Mouse (Mus musculus) lung, embryonic 15.5 days (tissue): ENCODE measurements around the gene C1galt1. TPM values are rescaled to one million over a fixed set of nuclear protein-coding genes. Genes with fewer than 3 reads are reported as not detected.

Experiments
- ATAC-seq: fragments of 200-750 bp; cut with Nextera tagmentation; 2 replicates; pipeline ENCODE4 v1.8.0; 2017; ENCODE audit warnings: moderate number of reproducible peaks, borderline replicate concordance; ENCODE audit not compliant: low FRiP score, low TSS enrichment; ENCODE audit errors: extremely low read depth
- H3K27ac ChIP-seq: fragments of 300-500 bp; sonication (generic); 2 replicates; pipeline ENCODE4 v1.5.1; 2015; ENCODE audit warnings: moderate library complexity, mild to moderate bottlenecking, inconsistent platforms
- H3K27me3 ChIP-seq: fragments of 300-500 bp; sonication (generic); 2 replicates; pipeline ENCODE4 v1.6.1; 2015; ENCODE audit warnings: inconsistent platforms
- H3K36me3 ChIP-seq: fragments of 300-500 bp; sonication (generic); 2 replicates; pipeline ENCODE4 v1.6.1; 2015; ENCODE audit warnings: inconsistent platforms
- H3K4me1 ChIP-seq: fragments of 300-500 bp; sonication (generic); 2 replicates; pipeline ENCODE4 v1.6.1; 2015; ENCODE audit warnings: inconsistent platforms
- H3K4me2 ChIP-seq: fragments of 300-500 bp; sonication (generic); 2 replicates; pipeline ENCODE4 v1.6.1; 2015; ENCODE audit warnings: inconsistent platforms, mild to moderate bottlenecking, moderate library complexity
- H3K4me3 ChIP-seq: fragments of 300-500 bp; sonication (generic); 2 replicates; pipeline ENCODE4 v1.5.1; 2015; ENCODE audit warnings: mild to moderate bottlenecking, inconsistent platforms
- H3K9ac ChIP-seq: fragments of 300-500 bp; sonication (generic); 2 replicates; pipeline ENCODE4 v1.6.1; 2015; ENCODE audit warnings: inconsistent platforms
- H3K9me3 ChIP-seq: fragments of 300-500 bp; sonication (generic); 2 replicates; pipeline ENCODE4 v1.6.1; 2016; ENCODE audit warnings: inconsistent platforms
- WGBS: fragments of 180-500 bp; shearing (Covaris S2); methylation state at CpG from one replicate; pipeline ENCODE4 v1.1.7; 2015; 5-methylcytosine and 5-hydroxymethylcytosine counted together
- polyA plus RNA-seq: library from polyadenylated mRNA; unstranded; fragments of >200 nt; fragmentation: Nextera tagmentation; extraction: Ambion mirVana; gene quantifications from 2 replicates; pipeline ENCODE4 v1.2.1, GENCODE M21; 2015

The C1galt1 gene
- polyA plus RNA-seq, 1 experiment from 2014 or later = 3.3 TPM

DNA sequence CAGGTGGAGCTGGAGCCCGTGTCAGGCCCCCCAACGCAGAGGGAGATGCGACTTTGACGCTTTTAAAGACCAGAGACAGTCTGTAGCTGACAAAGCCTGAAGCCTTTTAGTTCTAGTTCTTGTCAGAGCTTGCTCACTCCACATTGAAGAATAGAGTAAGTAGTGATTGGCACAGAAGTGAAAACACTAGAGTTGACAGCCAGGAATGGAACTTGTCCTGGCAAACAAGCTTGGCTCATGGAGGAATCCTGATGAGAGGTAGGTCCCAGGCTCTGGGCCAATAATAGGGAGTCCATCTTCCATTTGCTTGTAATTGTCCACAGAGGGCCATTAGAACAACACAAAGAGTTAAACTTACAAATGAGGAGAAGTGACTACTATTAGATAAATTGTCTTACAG lies 18.7 kb downstream of the C1galt1 start:
- H3K4me2 ChIP-seq = no peak overlapping the region
- no peaks in the 10 kb centered on the region for H3K9me3 ChIP-seq
- H3K9ac ChIP-seq = no peak overlapping the region
- peaks cover 5% of the 10 kb centered on the region; the same call in 1 of the 2 replicates for H3K36me3 ChIP-seq
- ATAC-seq = no peak
- no peak overlapping the region for H3K27ac ChIP-seq
- H3K4me3 ChIP-seq = no peak overlapping the region
- WGBS = 85% methylated on average over 4 of the region's 4 CpGs
- H3K27me3 ChIP-seq = no peaks in the 10 kb centered on the region
- H3K4me1 ChIP-seq = no peaks in the 10 kb centered on the region

- Histone ChIP-seq H3K4me2 (no peak overlapping the region), H3K27ac (no peak overlapping the region), H3K4me3 (no peak overlapping the region), H3K9ac (no peak overlapping the region), H3K36me3 (0 out of 2 replicates have a peak, but pooled peaks cover 3% of the 10 kb centered on the region), H3K4me1 (no peaks in the 10 kb centered on the region), H3K27me3 (no peaks in the 10 kb centered on the region), H3K9me3 (no peaks in the 10 kb centered on the region)
- WGBS = 85% methylated on average over 5 of the region's 5 CpGs
- ATAC-seq = no peak
Observed at GRCm38 (mm10) chr6:7876836-7877235, 32.2 kb downstream of the C1galt1 start.

DNA sequence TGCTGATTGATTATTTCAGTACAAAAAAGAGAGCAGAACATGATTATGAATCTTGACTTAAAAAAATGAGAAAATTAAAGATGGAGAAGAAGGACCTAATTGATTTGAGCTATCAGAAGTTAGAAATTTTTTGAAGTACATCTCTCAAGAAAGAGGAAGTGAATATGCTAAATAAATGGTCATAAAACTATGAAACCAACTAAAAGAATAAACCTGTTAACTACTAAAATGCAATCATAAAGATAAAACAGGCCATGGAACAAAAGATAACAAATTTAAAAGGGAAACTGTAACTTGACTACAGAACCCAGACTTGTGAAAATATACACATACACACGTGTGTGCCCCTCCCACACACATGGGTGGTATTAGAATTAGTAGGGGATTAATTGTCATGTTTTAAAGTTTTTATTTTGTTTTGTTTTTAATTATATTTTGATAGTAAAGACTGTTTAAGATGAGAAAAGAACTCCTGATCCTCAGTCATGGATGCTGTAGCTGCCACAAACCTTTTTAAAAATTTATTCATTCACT lies 37.0 kb downstream of the C1galt1 start:
- no peak overlapping the region for H3K4me2 ChIP-seq
- H3K27ac ChIP-seq = no peak overlapping the region
- no peak for ATAC-seq
- no peaks in the 10 kb centered on the region for H3K27me3 ChIP-seq
- H3K4me1 ChIP-seq = no peaks in the 10 kb centered on the region
- no peak overlapping the region for H3K4me3 ChIP-seq
- WGBS = 68% methylated on average over 1 of the region's 1 CpGs
- H3K9ac ChIP-seq = no peak overlapping the region
- H3K9me3 ChIP-seq = no peaks in the 10 kb centered on the region
- no peaks in the 10 kb centered on the region for H3K36me3 ChIP-seq

DNA sequence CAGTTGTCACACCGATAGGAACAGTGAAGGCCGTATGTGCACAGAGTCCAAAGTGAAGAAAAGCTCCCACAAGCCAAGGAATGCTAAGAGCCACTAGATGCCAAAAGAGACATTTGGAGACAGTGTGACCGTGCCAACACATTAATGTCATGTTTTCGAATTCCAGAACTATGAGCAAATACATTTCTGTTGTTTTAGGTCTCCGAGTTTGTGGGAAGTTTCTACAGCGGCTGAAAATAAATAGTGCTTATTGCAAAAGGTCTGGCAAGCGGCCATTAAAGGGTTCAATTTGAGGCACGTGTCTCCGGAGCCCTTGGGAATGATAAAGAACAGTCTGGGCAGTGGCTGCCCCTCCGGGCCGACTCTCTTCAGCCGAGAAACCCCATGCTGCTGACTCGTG lies 37.9 kb downstream of the C1galt1 start:
- Histone ChIP-seq H3K9ac (no peak overlapping the region), H3K4me2 (no peak overlapping the region), H3K4me3 (no peak overlapping the region), H3K4me1 (no peaks in the 10 kb centered on the region), H3K9me3 (no peaks in the 10 kb centered on the region), H3K27me3 (no peaks in the 10 kb centered on the region), H3K36me3 (no peaks in the 10 kb centered on the region), H3K27ac (no peak overlapping the region)
- ATAC-seq = peak; percentile 92
- 39% methylated on average over 13 of the region's 13 CpGs for WGBS

- H3K27ac ChIP-seq = no peak overlapping the region
- H3K36me3 ChIP-seq = no peaks in the 10 kb centered on the region
- no peak for ATAC-seq
- H3K4me1 ChIP-seq = no peaks in the 10 kb centered on the region
- H3K4me3 ChIP-seq = no peak overlapping the region
- no peaks in the 10 kb centered on the region for H3K9me3 ChIP-seq
- H3K27me3 ChIP-seq = no peaks in the 10 kb centered on the region
- no peak overlapping the region for H3K4me2 ChIP-seq
- no peak overlapping the region for H3K9ac ChIP-seq
- 51% methylated on average over 5 of the region's 5 CpGs for WGBS
Observed at GRCm38 (mm10) chr6:7885994-7886684, 41.5 kb downstream of the C1galt1 start.

DNA sequence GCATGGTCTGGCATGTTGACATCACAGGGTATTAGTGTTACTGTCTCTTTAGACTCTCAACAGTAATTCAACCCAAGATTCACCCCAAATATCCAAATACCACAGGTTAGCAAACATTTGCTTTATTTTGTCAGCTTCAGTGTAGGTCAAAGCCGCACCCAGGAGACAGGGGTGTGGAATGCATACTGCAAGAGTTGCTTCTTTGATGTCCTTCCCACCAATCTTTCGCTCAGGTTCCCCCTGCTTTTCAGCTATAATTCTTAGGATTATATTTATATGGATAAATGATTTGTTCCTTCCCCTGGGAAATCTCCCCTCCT lies 42.0 kb downstream of the C1galt1 start:
- H3K9me3 ChIP-seq = no peaks in the 10 kb centered on the region
- ATAC-seq = no peak
- no peak overlapping the region for H3K4me3 ChIP-seq
- H3K4me2 ChIP-seq = no peak overlapping the region
- WGBS = 51% methylated on average over 2 of the region's 2 CpGs
- no peak overlapping the region for H3K9ac ChIP-seq
- H3K27ac ChIP-seq = no peak overlapping the region
- H3K4me1 ChIP-seq = no peaks in the 10 kb centered on the region
- no peaks in the 10 kb centered on the region for H3K36me3 ChIP-seq
- H3K27me3 ChIP-seq = no peaks in the 10 kb centered on the region

GRCm38 (mm10) chr6:7896339-7896738 lies 51.7 kb downstream of the C1galt1 start:
- H3K27me3 ChIP-seq = no peaks in the 10 kb centered on the region
- H3K9me3 ChIP-seq = no peaks in the 10 kb centered on the region
- H3K4me2 ChIP-seq = no peak overlapping the region
- no peak overlapping the region for H3K4me3 ChIP-seq
- H3K9ac ChIP-seq = no peak overlapping the region
- no peak for ATAC-seq
- H3K27ac ChIP-seq = no peak overlapping the region
- H3K36me3 ChIP-seq = no peaks in the 10 kb centered on the region
- WGBS = 76% methylated on average over 5 of the region's 5 CpGs
- H3K4me1 ChIP-seq = no peaks in the 10 kb centered on the region

DNA sequence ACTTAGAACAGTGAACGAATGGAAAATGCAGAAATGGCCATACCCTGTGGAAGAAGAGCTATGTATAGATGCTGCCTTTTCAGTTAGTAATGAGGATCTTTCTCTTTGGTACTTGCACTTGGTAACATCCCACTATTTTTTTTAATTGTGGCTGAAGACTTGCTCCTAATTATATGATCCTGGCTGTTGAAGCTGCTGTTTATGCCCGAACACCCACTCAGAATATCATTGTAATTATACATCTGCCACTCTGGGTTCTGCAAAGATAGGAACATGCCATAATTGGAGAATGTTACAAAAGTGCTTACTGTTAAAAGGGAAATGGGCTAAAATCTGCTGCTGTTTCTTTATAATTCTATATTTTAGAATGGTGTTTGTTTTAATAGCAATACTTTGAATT lies 67.4 kb downstream of the C1galt1 start:
- Histone ChIP-seq H3K4me3 (no peak overlapping the region), H3K9ac (no peak overlapping the region), H3K4me2 (no peak overlapping the region), H3K27me3 (no peaks in the 10 kb centered on the region), H3K9me3 (no peaks in the 10 kb centered on the region), H3K27ac (no peak overlapping the region), H3K4me1 (no peaks in the 10 kb centered on the region), H3K36me3 (no peaks in the 10 kb centered on the region)
- ATAC-seq = no peak
- WGBS = 84% methylated on average over 2 of the region's 2 CpGs

Other genes starting within 250 kb of the C1galt1 start
- 53.1 and 53.7 TPM in 2 replicates for gene Asns, start 151.6 kb upstream of the C1galt1 start, polyA plus RNA-seq